Mouse (Mus musculus) heart, postnatal 14 days (tissue): ENCODE measurements around the gene Tnrc6c. TPM values are rescaled to one million over a fixed set of nuclear protein-coding genes. Genes with fewer than 3 reads are reported as not detected.

Experiments
- DNase-seq, 2 experiments: peaks; one replicate each; pipeline ENCODE4 v3.0.0; 2021 to 2022
- intact Hi-C: fragments of 180-260 bp; cut with DNase I; formaldehyde crosslinking; loops from one replicate; pipeline ENCODE4 v1.15.1; 2025
- total RNA-seq, 2 experiments: library from RNA; stranded (reverse); gene quantifications; 2 replicates each; pipeline ENCODE4 v1.2.3; 2021

The Tnrc6c gene
- total RNA-seq, 2 experiments from 2014 or later, result 36.2 to 36.5 TPM

DNA sequence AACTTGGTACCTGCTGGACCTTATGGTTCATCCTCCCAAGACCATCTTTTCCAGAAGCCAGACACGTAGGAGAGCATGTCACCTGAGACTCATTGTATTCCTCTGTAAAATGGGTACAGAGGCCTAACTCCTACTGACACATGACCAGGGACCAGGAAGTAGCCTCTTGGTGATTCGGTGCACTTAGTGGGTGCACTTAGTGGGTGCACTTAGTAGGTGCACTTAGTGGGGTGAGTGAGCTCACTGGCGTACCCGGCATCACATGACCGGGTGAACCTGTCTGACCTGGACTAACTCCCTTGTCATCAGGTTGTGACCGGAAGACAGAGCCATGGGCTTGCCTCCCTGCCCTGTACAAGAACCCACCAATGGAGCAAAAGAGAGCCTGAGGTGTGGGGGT lies 152.7 kb downstream of the Tnrc6c start:
- intact Hi-C loops, result no loop called here
- DNase-seq, result no peak

GRCm38 (mm10) chr11:117809407-117810311 lies 155.6 kb downstream of the Tnrc6c start, which contains the start of the genes Gm20708 and Syngr2:
Gene Gm20708, plus strand, starts transcription at chr11:117809668.
Gene Syngr2, plus strand, starts transcription at chr11:117809668.
- DNase-seq, result peak; percentile 81 to 86
- intact Hi-C loops, result loop anchor here (5.0 kb wide), 1 partner anchor 152 kb away; no protein-coding TSS in a partner anchor

DNA sequence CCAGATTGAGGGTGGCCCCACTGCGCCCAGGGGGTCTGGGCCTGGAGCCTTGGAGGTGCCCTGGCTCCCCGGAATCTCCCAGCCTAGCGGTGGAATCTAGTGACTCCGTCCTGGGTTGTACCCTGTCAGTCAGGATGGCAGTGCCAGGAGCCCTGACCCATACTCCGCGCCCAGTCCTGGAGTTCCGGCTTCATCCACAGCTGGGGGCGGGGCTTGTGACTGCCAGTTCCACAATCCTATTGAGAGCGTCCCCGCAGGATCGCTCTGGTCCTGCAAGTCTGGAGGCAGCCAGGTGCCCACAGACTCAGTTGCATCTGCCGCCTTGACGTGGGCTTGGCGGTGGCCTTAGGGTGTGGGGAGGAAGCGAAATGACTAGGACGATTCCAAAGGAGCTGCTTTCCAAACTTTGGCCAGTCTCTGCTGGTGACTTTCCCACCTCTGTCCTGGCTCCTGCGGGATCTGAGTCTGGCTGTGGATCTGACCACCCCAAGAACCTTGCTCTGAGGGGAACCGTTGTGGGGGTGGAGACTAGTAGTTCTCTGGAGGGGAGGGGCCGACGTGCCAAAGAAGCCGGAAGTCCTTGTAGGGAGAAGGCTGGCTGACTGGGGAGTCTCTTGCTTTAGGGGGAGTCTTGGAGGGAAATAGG lies 156.4 kb downstream of the Tnrc6c start:
- intact Hi-C loops, result loop anchor here (5.0 kb wide), 1 partner anchor 153 kb away; no protein-coding TSS in a partner anchor
- peak; percentile 85 to 91 for DNase-seq

Other genes starting within 250 kb of the Tnrc6c start
- gene Gm11733, start 169.9 kb upstream of the Tnrc6c start, total RNA-seq, result not detected
- 1 to 10 TPM; 5.0 to 7.3 TPM for gene Tmc8, start 127.8 kb downstream of the Tnrc6c start, total RNA-seq
- 10 to 100 TPM; 27.0 to 30.2 TPM for gene Tmc6, start 127.9 kb downstream of the Tnrc6c start, total RNA-seq
- gene 6030468B19Rik, start 143.4 kb downstream of the Tnrc6c start, total RNA-seq, result not detected
- gene Gm20708, start 155.4 kb downstream of the Tnrc6c start, total RNA-seq, result 1 to 10 TPM in 1 of 2 experiments, under 1 TPM in 1; 0.98 to 2.3 TPM
- gene Syngr2, start 155.4 kb downstream of the Tnrc6c start, total RNA-seq, result 100 to 1,000 TPM; 108 to 109 TPM
- 1 to 10 TPM; 4.2 to 6.6 TPM for gene Afmid, start 171.6 kb downstream of the Tnrc6c start, total RNA-seq
- gene Tk1, start 171.8 kb downstream of the Tnrc6c start, total RNA-seq, result 1 to 10 TPM; 5.6 to 9.7 TPM
- gene Birc5, start 195.0 kb downstream of the Tnrc6c start, total RNA-seq, result 1 to 10 TPM; 3.8 to 9.8 TPM
- gene Tmem235, start 206.5 kb downstream of the Tnrc6c start, total RNA-seq, result not detected
- gene Tha1, start 219.2 kb downstream of the Tnrc6c start, total RNA-seq, result 1 to 10 TPM; 6.3 to 6.8 TPM